Mouse (Mus musculus) midbrain, embryonic 15.5 days (tissue): ENCODE results near the gene Brsk2. TPM values are rescaled to one million over a fixed set of nuclear protein-coding genes. Genes with fewer than 3 reads are reported as not detected.
"Not testable (repeated sequence)": the region's sequence is repeated elsewhere in the genome, so short reads cannot be mapped to it uniquely, and the experiment has no call there.

Experiments
- ATAC-seq: fragments of 200-750 bp; cut with Nextera tagmentation; replicated peaks from 2 replicates; pipeline ENCODE4 v1.8.0; 2017; ENCODE audit warnings: moderate TSS enrichment
- H3K27ac ChIP-seq: fragments of 300-500 bp; sonication (generic); 2 replicates; pipeline ENCODE4 v1.5.1; 2015; ENCODE audit warnings: mild to moderate bottlenecking, inconsistent platforms
- H3K27me3 ChIP-seq: fragments of 300-500 bp; sonication (generic); replicated peaks from 2 replicates; pipeline ENCODE4 v1.6.1; 2015; ENCODE audit warnings: inconsistent platforms
- H3K36me3 ChIP-seq: fragments of 300-500 bp; sonication (generic); replicated peaks from 2 replicates; pipeline ENCODE4 v1.6.1; 2015; ENCODE audit warnings: inconsistent platforms
- H3K4me1 ChIP-seq: fragments of 300-500 bp; sonication (generic); 2 replicates; pipeline ENCODE4 v1.6.1; 2015; ENCODE audit warnings: inconsistent platforms
- H3K4me2 ChIP-seq: fragments of 300-500 bp; sonication (generic); 2 replicates; pipeline ENCODE4 v1.6.1; 2015; ENCODE audit warnings: inconsistent platforms, mild to moderate bottlenecking, moderate library complexity
- H3K4me3 ChIP-seq: fragments of 300-500 bp; sonication (generic); 2 replicates; pipeline ENCODE4 v1.5.1; 2015; ENCODE audit warnings: mild to moderate bottlenecking, inconsistent platforms
- H3K9ac ChIP-seq: fragments of 300-500 bp; sonication (generic); 2 replicates; pipeline ENCODE4 v1.6.1; 2015; ENCODE audit warnings: mild to moderate bottlenecking, inconsistent platforms
- H3K9me3 ChIP-seq: fragments of 300-500 bp; sonication (generic); 2 replicates; pipeline ENCODE4 v1.6.1; 2016; ENCODE audit warnings: inconsistent platforms
- WGBS: fragments of 180-500 bp; shearing (Covaris S2); methylation state at CpG from one replicate; pipeline ENCODE4 v1.1.7; 2015; ENCODE audit warnings: mixed read lengths; 5-methylcytosine and 5-hydroxymethylcytosine counted together
- polyA plus RNA-seq: library from polyadenylated mRNA; unstranded; fragments of >200 nt; fragmentation: Nextera tagmentation; extraction: Ambion mirVana; gene quantifications from 2 replicates; pipeline ENCODE4 v1.2.1, GENCODE M21; 2015

Brsk2 gene
- 24.7 and 25.9 TPM in 2 replicates for polyA plus RNA-seq

DNA sequence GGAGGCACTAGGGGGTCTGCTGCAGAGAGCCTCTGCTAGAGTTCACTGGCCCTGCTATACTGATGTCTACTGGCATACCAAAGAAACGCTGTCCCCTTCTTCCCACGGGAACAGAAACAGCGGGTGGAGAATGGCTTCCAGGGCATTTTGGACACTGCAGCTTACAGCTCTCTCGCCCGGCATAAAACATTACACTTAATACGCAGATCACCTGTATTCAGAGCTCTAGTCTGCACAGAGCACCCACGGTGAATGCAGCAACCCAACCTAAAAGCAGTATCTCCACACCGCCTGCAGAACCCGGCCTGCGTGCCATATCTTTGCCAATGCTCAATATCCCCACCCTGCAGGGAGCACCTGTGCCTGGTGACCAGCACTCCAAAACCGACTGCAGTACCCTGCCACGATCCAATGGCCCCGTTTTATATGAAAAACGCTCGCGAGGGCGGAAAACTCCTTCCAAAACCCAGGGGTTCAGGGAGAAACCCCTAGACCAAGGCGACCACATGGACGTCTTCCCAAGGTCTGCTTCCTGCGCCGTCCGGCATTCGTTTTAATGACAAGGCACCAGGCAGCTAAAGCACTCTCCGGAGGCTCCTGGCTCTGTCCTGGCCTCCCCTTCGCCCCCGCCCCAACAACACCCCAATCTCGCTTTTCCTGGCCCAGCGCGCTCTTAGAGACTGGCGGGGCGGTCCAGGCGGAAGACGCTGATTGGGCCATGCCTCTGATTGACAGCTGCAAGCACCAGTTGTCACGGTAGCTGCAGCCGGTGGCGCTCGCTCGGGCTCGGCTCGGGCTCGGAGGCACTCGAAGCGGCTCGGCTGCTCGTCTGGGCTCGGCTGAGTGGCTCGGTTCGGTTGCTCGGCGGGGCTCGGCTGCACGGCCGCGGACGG lies at the start of gene Brsk2:
Brsk2 (plus strand) TSS at position 846 of the 893 bp plus-strand sequence.
- peak within 1 kb of the TSS; percentile 91 for H3K4me2 ChIP-seq
- WGBS, result under 1% methylated on average over 55 of the region's 55 CpGs
- no peaks in the 10 kb centered on the region for H3K9me3 ChIP-seq
- ATAC-seq, result peak; percentile 95
- H3K27me3 ChIP-seq, result no peaks in the 10 kb centered on the region
- H3K36me3 ChIP-seq, result no peaks in the 10 kb centered on the region
- H3K4me1 ChIP-seq, result peaks cover 66% of the 10 kb centered on the region
- H3K9ac ChIP-seq, result peak within 1 kb of the TSS; percentile 97
- peak within 1 kb of the TSS; percentile 97 for H3K27ac ChIP-seq
- peak within 1 kb of the TSS; percentile 90 for H3K4me3 ChIP-seq

- H3K36me3 ChIP-seq, result no peaks in the 10 kb centered on the region
- peak overlapping the region; percentile 76 for H3K27ac ChIP-seq
- H3K9me3 ChIP-seq, result no peaks in the 10 kb centered on the region
- H3K4me2 ChIP-seq, result peak overlapping the region; percentile 83
- peak; percentile 52 for ATAC-seq
- H3K27me3 ChIP-seq, result peaks cover 5% of the 10 kb centered on the region
- H3K9ac ChIP-seq, result peak overlapping the region; percentile 82
- peak overlapping the region; percentile 79 for H3K4me3 ChIP-seq
- H3K4me1 ChIP-seq, result peaks cover 40% of the 10 kb centered on the region
- 0% methylated on average over 16 of the region's 16 CpGs for WGBS
Observed at GRCm38 (mm10) chr7:141901825-141902224, 47.7 kb upstream of the Brsk2 start.

DNA sequence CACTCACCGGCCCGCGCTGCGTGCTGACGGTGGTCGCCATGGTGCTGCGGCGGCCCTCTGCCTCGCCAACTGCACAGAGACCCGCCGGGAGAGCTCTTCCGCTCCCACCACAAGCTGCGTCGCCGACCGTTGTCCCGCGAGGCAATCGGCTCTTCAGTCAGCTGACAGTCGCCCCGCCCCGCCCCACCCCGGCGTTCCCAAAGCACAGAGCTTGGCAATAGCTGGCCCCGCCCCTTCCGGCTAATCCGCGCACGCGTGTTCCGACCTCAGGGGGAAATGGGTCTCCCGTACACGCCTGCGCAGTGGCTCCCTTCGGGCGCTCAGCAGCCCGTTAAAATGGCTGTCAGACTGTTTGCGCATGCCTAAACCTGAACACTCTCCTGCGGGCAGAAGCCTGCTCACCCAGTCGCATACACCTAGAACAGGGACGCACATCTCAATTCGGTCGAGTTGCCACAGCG lies 47.3 kb upstream of the Brsk2 start:
- H3K4me3 ChIP-seq, result peak overlapping the region; percentile 79
- H3K4me2 ChIP-seq, result peak overlapping the region; percentile 83
- H3K4me1 ChIP-seq, result peaks cover 36% of the 10 kb centered on the region
- H3K27me3 ChIP-seq, result peaks cover 5% of the 10 kb centered on the region
- under 1% methylated on average over 44 of the region's 44 CpGs for WGBS
- peak overlapping the region; percentile 82 for H3K9ac ChIP-seq
- no peaks in the 10 kb centered on the region for H3K9me3 ChIP-seq
- peak; percentile 96 for ATAC-seq
- peak overlapping the region; percentile 85 for H3K27ac ChIP-seq
- H3K36me3 ChIP-seq, result no peaks in the 10 kb centered on the region

- Histone ChIP-seq H3K4me1 (peaks cover 34% of the 10 kb centered on the region), H3K27me3 (peaks cover 5% of the 10 kb centered on the region), H3K4me2 (peak overlapping the region; percentile 61), H3K4me3 (peak overlapping the region; percentile 79), H3K36me3 (no peaks in the 10 kb centered on the region), H3K9me3 (no peaks in the 10 kb centered on the region), H3K9ac (peak overlapping the region; percentile 55), H3K27ac (peak overlapping the region; percentile 85)
- no peak for ATAC-seq
- WGBS, result 71% methylated on average over 4 of the region's 4 CpGs
Observed at GRCm38 (mm10) chr7:141902791-141903190, 46.8 kb upstream of the Brsk2 start.

- Histone ChIP-seq H3K36me3 (no peaks in the 10 kb centered on the region), H3K4me3 (no peak overlapping the region), H3K4me2 (no peak overlapping the region), H3K9me3 (no peaks in the 10 kb centered on the region), H3K4me1 (peaks cover 17% of the 10 kb centered on the region), H3K27ac (no peak overlapping the region), H3K27me3 (peaks cover 5% of the 10 kb centered on the region), H3K9ac (no peak overlapping the region)
- WGBS, result 71% methylated on average over 6 of the region's 6 CpGs
- ATAC-seq, result no peak
Observed at GRCm38 (mm10) chr7:141908591-141908990, 41.0 kb upstream of the Brsk2 start.

DNA sequence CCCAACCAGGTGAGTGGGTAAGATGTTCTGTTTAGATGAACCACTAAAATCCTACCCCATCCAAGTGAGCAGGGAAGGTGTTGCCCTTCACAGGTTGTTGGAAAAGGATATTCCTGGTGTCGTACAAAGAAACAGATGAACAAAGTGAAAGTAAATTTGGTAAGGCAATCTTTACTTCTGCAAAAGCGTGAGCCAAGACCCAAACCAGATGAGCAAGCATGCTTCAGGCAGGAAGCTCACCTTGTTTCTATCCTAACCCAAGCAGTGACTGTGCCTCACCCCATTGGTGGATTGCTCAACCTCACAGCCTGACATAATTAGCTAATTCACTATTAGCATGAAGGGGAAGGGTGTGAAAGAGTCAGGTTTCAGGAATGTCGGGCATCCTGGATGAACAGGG lies 38.2 kb upstream of the Brsk2 start:
- Histone ChIP-seq H3K36me3 (no peaks in the 10 kb centered on the region), H3K27me3 (no peaks in the 10 kb centered on the region; the same call in 1 of the 2 replicates), H3K27ac (no peak overlapping the region), H3K4me3 (no peak overlapping the region), H3K9ac (no peak overlapping the region), H3K4me2 (no peak overlapping the region), H3K4me1 (peaks cover 17% of the 10 kb centered on the region), H3K9me3 (no peaks in the 10 kb centered on the region)
- no peak for ATAC-seq
- WGBS, result 74% methylated on average over 3 of the region's 3 CpGs

GRCm38 (mm10) chr7:141918407-141918806 lies 31.1 kb upstream of the Brsk2 start, which contains the start of gene Tollip:
Tollip (minus strand) TSS chr7:141918507.
- no peaks in the 10 kb centered on the region for H3K36me3 ChIP-seq
- H3K4me2 ChIP-seq, result no peak within 1 kb of the TSS
- no peak for ATAC-seq
- no peak within 1 kb of the TSS for H3K27ac ChIP-seq
- no peak within 1 kb of the TSS for H3K9ac ChIP-seq
- WGBS, result 92% methylated on average over 2 of the region's 2 CpGs
- no peaks in the 10 kb centered on the region; the same call in 1 of the 2 replicates for H3K27me3 ChIP-seq
- H3K4me3 ChIP-seq, result no peak within 1 kb of the TSS
- H3K4me1 ChIP-seq, result peaks cover under 1% of the 10 kb centered on the region; the same call in 1 of the 2 replicates
- H3K9me3 ChIP-seq, result no peaks in the 10 kb centered on the region

- H3K27ac ChIP-seq, H3K9ac ChIP-seq, H3K4me2 ChIP-seq, H3K4me1 ChIP-seq, H3K36me3 ChIP-seq, H3K4me3 ChIP-seq, ATAC-seq, H3K27me3 ChIP-seq, H3K9me3 ChIP-seq: not testable (repeated sequence)
- WGBS, result 94% methylated on average over 17 of the region's 17 CpGs
Observed at GRCm38 (mm10) chr7:141924121-141924520, 25.4 kb upstream of the Brsk2 start.

- no peaks in the 10 kb centered on the region for H3K27me3 ChIP-seq
- WGBS, result 7% methylated on average over 7 of the region's 7 CpGs
- no peak overlapping the region for H3K4me3 ChIP-seq
- no peak overlapping the region for H3K9ac ChIP-seq
- no peak overlapping the region for H3K27ac ChIP-seq
- no peak overlapping the region for H3K4me2 ChIP-seq
- ATAC-seq, result no peak
- no peaks in the 10 kb centered on the region for H3K36me3 ChIP-seq
- no peaks in the 10 kb centered on the region for H3K9me3 ChIP-seq
- H3K4me1 ChIP-seq, result no peaks in the 10 kb centered on the region
Observed at GRCm38 (mm10) chr7:141924917-141925316, 24.6 kb upstream of the Brsk2 start.

DNA sequence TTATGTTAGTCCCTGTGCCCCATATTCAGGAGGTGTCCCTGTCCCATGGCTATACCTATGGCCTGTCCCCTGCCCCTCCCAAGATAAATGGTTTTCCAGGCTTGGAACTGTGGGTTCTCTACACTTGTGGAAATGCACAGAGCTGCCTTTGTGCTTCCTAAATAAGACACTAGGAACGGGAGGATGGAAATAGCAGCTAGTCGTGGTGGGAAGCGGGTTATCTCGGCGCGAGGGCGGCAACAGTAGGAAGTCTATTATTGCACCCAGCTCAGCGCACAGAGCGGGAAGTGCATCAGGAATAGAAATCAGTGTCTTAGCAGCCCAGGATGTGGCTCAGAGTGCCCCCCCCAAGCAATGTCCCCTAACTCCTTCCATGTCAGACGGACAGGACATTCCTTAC lies 20.9 kb upstream of the Brsk2 start:
- ATAC-seq, result no peak
- H3K9me3 ChIP-seq, result no peaks in the 10 kb centered on the region
- 74% methylated on average over 10 of the region's 10 CpGs for WGBS
- H3K27ac ChIP-seq, result no peak overlapping the region
- no peak overlapping the region for H3K4me3 ChIP-seq
- no peaks in the 10 kb centered on the region for H3K4me1 ChIP-seq
- H3K9ac ChIP-seq, result no peak overlapping the region
- no peaks in the 10 kb centered on the region for H3K27me3 ChIP-seq
- H3K4me2 ChIP-seq, result no peak overlapping the region
- H3K36me3 ChIP-seq, result no peaks in the 10 kb centered on the region

GRCm38 (mm10) chr7:141934128-141934898 lies 15.2 kb upstream of the Brsk2 start:
- Histone ChIP-seq H3K27ac (peak overlapping the region; percentile 39), H3K9me3 (no peaks in the 10 kb centered on the region), H3K4me2 (no peak overlapping the region), H3K9ac (no peak overlapping the region), H3K27me3 (no peaks in the 10 kb centered on the region), H3K36me3 (no peaks in the 10 kb centered on the region), H3K4me1 (peaks cover 8% of the 10 kb centered on the region), H3K4me3 (no peak overlapping the region)
- peak; percentile 65 for ATAC-seq
- whole genome bisulfite sequencing, result 30% methylated on average over 7 of the region's 7 CpGs

DNA sequence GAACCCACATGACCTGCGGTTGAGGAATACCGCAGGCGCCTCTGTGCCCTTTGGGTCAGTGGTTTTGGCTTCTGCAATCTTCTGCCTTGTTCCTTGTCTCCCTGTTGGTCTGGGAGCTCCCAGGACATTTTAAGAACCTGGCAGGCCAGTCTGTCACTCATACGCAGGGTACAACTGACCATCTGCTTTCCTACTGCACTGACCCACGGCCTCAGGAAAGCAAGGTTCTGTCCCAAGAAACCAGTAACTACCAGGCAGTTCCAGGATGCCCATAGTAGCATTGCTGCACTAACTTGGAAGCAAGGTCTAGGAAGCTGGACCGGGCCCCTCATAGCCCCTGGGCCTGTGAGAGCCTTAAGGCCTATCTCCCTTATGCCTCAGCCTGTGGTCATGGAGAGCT lies 14.6 kb upstream of the Brsk2 start:
- no peaks in the 10 kb centered on the region for H3K36me3 ChIP-seq
- no peak overlapping the region for H3K4me2 ChIP-seq
- no peak overlapping the region for H3K9ac ChIP-seq
- WGBS, result 76% methylated on average over 6 of the region's 6 CpGs
- H3K27me3 ChIP-seq, result no peaks in the 10 kb centered on the region
- H3K4me3 ChIP-seq, result no peak overlapping the region
- ATAC-seq, result no peak
- no peaks in the 10 kb centered on the region for H3K9me3 ChIP-seq
- peak overlapping the region; percentile 39; the same call in 1 of the 2 replicates for H3K27ac ChIP-seq
- peaks cover 8% of the 10 kb centered on the region for H3K4me1 ChIP-seq
